Mouse (Mus musculus) kidney, postnatal 36 days (tissue): ENCODE data around the gene Hivep1.

Experiments used
- DNase-seq, 2 experiments: peaks; one replicate each; pipeline ENCODE4 v3.0.0; 2021 to 2022; ENCODE audit warnings: mixed read lengths in 2 of 2

Hivep1 gene

GRCm38 (mm10) chr13:42116301-42116700, 64.5 kb downstream of the Hivep1 start:
- DNase-seq, result no peak

DNA sequence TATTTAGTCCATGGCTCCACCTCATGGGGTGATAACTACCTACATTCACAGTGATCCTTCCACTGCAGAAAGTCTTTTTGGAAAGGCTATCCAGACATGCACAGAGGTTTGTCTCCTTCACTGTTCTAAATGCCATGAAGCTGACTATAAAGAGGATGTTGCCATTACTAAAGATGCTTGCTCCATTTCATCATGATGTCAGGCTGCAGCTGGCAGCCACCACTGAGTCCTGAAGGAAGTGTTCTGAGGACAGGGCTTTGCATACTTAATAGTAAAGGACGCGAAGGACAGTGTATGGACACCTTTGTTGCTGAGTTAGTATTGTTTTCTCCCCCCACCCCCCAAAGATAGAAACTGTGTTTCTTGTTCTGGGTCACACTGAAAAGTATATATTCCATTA, 67.2 kb downstream of the Hivep1 start:
- no peak for DNase-seq

DNA sequence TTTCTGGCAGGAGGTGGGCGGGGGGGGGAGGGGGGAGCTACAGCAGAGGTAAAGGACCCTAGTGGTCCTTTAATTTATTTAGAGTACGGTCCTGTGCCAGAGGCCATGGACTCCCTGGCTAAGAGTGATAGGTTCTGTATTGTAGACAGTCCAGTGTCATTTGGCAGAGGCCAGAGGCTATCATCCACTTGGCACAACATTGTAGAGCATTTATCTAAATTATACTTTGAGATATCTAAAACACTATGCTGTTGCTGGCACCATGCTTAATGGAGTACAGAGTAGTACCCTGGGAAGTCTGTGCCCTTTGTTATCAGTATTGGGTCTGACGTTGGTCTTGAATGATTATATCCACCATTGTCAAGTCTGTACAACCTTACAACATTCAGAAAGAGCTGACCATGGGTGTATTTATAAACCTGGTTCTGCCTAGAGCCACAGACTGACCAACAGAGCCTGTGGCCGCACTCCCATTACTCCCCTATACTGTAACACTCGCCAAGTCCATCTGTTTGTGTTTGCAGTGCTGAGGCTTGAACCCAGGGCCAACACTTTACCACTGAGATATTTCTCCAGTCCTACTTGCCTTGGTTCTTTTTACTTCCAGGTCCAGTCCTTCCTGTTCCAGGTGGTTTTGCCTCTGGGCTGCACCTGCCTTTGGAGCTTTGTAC, 69.4 kb downstream of the Hivep1 start:
- no peak for DNase-seq

DNA sequence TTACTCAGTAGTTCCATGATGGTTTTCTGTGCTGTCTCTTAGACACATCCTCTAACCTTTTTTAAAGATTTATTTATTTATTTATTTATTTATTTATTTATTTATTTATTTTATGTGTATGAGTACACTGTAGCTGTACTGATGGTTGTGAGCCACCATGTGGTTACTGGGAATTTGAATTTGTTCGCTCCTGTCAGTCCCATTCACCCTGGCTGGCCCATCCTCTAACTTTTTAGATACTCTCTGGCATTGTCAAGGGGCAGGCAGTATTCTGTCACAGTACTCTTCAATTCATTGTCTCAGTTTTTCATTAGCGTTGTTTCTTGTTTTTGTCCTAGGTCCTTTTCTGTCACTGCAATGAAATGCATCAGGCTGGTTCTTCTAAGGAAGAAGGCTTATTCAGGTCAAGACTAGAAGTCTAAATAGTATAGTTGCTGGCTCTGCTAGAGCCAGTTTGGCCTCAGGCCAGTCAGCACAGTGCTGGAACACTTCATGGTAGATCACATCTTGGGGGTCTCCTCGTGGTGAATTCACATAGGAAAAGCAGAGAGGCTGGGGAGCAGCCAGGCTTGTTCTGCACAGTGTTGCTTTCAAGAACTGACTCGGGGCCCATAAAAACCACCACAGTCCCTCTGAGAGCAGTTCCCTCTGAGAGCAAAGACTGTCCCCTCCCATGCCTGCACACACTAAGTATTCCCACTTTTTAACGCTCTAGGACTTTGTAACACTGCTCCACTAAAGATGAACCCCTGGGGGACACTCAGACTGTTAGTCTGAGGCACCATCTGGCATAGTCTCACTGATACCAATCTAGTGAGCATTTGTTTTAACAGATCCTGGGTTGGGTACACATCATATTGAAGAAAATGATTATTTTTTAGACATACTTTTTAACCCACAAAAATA, 70.2 kb downstream of the Hivep1 start:
- DNase-seq, result no peak

- DNase-seq, result peak in 1 of 2 experiments; percentile 20
Observed at GRCm38 (mm10) chr13:42144627-42145026, 92.8 kb downstream of the Hivep1 start.

DNA sequence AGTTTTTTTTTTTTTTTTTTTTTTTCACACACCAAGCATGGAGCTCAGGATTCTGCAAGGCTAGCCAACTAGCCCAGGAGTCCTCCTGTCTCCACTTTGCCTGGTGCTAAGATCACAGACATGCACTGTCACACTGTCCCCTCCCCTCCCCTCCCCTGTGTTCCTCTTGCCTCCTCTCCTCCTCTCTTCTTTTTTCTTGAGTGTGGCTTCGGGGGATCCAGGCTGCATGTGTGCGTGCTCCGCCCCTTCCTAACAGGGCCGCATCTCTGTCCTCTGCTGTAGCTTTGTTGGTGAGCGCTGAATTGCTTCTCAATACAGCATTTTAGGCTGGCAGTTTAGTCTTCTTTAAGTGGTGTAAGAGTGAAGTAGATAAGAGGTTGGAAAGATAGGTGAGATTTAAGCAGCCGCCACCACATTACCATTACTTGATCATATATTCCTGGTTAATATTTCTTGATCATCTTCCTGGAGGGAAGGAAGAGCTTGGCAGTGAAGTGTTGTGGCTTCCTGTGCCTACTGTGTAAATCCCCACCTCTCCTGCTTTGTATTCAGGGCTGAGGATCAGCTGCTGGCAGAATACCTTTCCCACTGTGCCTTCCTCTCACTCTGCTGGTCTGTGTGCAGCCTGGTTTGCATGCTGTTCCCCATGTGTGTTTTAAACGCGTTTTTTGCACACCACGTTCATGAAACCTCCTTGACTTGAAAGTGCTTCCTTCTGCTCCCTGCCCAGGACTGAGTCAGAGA, 97.7 kb downstream of the Hivep1 start:
- no peak for DNase-seq

DNA sequence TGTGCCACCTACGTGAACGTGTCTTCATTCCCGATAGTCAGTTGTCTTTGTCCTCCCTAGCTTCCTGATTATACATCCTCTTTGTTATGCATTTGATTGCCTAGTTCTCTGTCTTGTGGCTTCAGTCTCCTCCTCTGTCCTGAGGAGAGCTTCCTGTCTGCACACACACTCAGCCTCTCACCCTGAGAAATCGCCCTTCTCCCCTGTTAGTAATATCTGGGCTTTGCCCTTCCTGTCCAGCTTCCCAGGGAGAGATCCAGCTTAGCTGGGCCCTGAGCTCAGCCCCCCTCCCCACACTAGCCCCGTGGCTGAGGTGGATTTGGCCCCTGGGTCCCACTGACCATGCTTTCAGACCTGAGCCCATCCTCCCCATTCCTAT, 98.2 kb downstream of the Hivep1 start:
- no peak for DNase-seq

GRCm38 (mm10) chr13:42150462-42151127, 98.8 kb downstream of the Hivep1 start:
- DNase-seq, result no peak

DNA sequence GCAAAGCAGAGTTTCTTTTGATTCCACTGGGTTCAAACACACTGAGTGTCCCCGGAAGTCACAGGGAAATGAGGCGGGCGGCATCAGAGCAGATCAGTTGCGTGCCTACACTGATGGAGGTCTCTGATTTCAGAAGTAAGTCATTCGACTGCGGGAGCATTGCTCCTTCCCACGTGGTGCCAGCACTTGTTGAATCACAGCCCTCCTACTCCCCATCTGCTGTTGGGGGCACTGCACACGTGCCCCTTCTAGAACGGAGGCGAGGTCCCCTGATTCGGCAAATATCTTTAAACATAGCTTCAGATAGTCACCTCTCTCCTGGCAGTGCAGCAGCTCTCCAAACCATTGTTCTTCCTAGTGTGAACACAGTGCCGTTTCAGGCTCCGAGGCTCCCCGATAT, 106.4 kb downstream of the Hivep1 start:
- no peak for DNase-seq

DNA sequence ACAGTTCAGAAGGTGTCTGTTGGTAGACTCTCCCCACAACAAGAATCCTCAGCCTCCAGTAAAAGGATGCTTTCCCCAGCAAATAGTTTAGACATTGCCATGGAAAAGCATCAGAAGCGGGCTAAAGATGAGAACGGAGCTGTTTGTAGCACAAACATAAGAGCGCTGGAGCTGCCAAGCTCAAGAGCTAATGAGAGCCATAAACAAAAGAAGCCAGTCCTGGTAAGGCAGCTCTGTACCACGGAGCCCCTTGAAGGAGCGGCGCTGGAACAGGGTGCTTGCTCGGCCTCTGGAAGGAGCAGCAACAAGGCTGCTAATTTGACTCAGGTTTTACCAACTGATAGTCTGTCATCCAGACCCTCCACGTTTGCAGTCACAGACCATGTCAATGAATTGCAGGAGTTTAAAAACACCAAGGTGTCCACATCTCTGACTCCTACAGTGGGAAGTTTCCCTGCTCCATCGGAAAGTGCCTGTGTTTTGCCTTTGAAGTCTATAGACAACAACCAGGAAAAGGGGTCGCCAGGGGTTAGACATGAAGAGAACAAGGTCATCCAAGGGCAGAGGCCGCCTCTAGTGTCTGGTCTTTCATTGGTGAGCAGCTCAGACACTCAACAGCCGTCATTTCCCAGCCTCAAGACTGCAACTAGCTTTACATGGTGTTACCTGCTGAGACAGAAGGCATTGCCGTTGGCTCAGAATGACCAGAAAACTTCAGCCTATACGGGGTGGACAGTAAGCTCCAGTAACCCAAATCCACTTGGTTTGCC, 107.8 kb downstream of the Hivep1 start:
- DNase-seq, result no peak

GRCm38 (mm10) chr13:42170802-42171201, 119.0 kb downstream of the Hivep1 start:
- DNase-seq, result peak in 1 of 2 experiments; percentile 23

DNA sequence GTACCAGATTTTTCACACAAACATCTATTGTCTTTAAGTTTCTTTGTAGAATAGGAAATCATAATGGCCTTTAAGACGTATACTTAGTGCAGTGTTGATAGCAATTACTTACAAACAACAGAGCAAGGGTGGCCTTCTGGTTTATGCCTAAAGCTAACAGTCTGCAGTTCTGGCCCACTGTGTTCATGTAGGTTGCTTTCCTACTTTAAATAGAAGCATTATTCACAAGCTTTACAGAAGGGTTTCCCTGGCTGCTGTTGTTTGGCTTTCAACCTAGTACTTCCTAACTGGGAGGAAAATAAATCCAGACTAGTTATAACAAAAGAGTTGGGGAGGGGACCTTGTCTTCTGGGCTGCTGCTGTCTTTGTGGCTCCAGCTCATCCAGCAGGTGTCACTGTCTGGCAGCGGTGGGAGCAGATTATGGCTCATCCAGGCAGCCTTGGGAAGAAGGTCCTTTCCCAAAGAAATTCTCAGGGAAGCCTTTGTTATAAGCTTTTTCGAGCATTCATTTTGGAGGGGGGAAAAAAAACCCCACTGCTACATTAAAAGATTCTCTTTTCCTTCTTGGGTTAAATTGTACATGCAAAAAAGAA, 123.1 kb downstream of the Hivep1 start:
- peak; percentile 37 to 66 for DNase-seq

- DNase-seq, result no peak
Observed at GRCm38 (mm10) chr13:42182635-42183034, 130.8 kb downstream of the Hivep1 start.

GRCm38 (mm10) chr13:42184131-42184530, 132.3 kb downstream of the Hivep1 start:
- DNase-seq, result no peak

DNA sequence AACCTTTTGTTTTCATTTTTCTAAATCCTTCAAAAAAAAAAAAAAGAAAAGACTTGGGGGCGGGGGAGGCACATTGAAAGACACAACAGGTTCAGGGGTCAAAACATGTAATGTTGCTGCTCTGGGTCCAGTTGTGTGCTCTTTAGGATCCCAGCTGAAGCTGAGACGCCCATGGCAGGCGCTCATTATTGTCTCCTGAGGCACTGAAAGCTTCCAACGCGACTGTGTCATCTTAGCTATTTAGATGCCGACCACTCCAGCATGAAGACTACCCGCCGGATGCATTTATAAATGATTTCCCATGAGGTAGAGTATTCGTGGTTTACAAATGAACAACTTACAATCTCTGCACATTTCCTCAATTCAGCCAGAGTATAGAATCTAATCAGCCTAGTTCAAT, 141.2 kb downstream of the Hivep1 start:
- DNase-seq, result no peak

GRCm38 (mm10) chr13:42195671-42196070, 143.8 kb downstream of the Hivep1 start:
- DNase-seq, result no peak

DNA sequence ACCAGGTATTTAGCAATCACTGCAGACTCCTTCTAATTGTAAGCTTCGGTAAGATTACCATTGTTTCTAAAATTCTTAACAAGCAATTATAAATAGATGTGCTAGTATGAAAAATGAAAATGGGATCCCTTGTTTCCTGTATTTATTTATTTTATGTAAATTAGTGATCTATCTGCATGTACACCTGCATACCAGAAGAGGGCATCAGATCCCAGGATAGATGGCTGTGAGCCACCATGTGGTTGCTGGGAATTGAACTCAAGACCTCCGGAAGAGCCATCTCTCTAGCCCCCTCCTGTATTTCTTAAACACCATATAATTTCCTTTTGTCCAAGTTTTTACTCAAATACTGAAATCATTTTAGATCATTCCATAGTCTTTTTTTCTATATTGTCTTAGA, 145.8 kb downstream of the Hivep1 start:
- DNase-seq, result no peak

GRCm38 (mm10) chr13:42213556-42213955, 161.7 kb downstream of the Hivep1 start:
- no peak for DNase-seq

GRCm38 (mm10) chr13:42222401-42222800, 170.6 kb downstream of the Hivep1 start:
- DNase-seq, result no peak

GRCm38 (mm10) chr13:42228849-42229248, 177.0 kb downstream of the Hivep1 start:
- DNase-seq, result no peak

DNA sequence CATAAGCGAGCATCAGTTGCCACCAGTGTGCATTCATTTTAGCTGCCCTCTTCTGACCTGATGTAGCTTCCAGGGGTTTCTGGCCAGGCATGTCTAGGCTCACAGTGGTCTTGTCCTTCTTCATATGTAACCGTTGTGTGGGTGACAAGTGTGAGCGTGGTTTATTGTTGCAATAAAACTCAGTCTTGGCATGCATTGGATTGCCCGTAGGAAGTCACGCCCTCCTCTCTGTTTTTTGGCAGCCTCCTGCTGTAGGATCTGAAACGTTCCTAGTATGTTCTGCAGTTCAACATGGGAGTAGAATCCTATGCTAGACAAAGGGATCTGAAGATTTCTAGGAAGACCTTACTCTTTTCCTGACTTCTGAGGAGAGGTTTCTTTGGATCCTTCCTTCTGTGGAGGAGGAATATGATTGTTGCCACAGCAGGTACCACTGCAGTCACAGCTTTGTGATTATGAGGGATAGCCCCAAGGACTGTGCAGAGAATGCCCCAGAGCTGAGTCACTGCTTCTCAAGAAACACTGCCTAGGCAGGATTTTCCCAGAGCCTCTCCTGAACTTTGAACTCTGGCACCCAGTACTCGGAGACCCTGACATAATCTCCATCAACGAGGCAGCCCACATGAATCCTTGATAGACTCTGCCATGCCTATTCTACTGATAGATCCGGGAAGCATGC, 182.1 kb downstream of the Hivep1 start:
- DNase-seq, result no peak
